Mouse (Mus musculus) G1E (cell line): ENCODE data around the gene Ntrk1.

Experiments
- CTCF ChIP-seq: IDR thresholded peaks from 2 replicates; pipeline ENCODE4 v1.5.1; 2012; ENCODE audit warnings: low read depth, low read length, inconsistent platforms, mixed read lengths
- GATA1 ChIP-seq: IDR thresholded peaks from 2 replicates; pipeline ENCODE4 v1.6.1; 2012; ENCODE audit warnings: borderline replicate concordance, low read length, inconsistent platforms, mixed read lengths

GRCm38 (mm10) chr3:87771088-87771487 is 23.9 kb downstream of the Ntrk1 start:
- TF ChIP-seq CTCF (no peak), GATA1 (no peak)
